Mouse (Mus musculus) hindbrain, embryonic 15.5 days (tissue): ENCODE results near the gene Trp53i11. TPM values are rescaled to one million over a fixed set of nuclear protein-coding genes. Genes with fewer than 3 reads are reported as not detected.
A peak's percentile ranks its signal among the peaks of the same experiment; 100 is the strongest.

Experiments used
- ATAC-seq: fragments of 200-750 bp; cut with Nextera tagmentation; 2 replicates; pipeline ENCODE4 v1.8.0; 2017; ENCODE audit warnings: low read depth, moderate number of reproducible peaks, moderate TSS enrichment; ENCODE audit not compliant: low FRiP score
- H3K27ac ChIP-seq: fragments of 300-500 bp; sonication (generic); replicated peaks from 2 replicates; pipeline ENCODE4 v1.5.1; 2015; ENCODE audit warnings: mild to moderate bottlenecking, inconsistent platforms
- H3K27me3 ChIP-seq: fragments of 300-500 bp; sonication (generic); 2 replicates; pipeline ENCODE4 v1.6.1; 2015; ENCODE audit warnings: control low read depth, inconsistent platforms
- H3K36me3 ChIP-seq: fragments of 300-500 bp; sonication (generic); 2 replicates; pipeline ENCODE4 v1.6.1; 2015; ENCODE audit warnings: control low read depth, inconsistent platforms
- H3K4me1 ChIP-seq: fragments of 300-500 bp; sonication (generic); replicated peaks from 2 replicates; pipeline ENCODE4 v1.6.1; 2015; ENCODE audit warnings: control low read depth, inconsistent platforms
- H3K4me2 ChIP-seq: fragments of 300-500 bp; sonication (generic); 2 replicates; pipeline ENCODE4 v1.6.1; 2015; ENCODE audit warnings: moderate library complexity, mild to moderate bottlenecking, inconsistent platforms
- H3K4me3 ChIP-seq: fragments of 300-500 bp; sonication (generic); 2 replicates; pipeline ENCODE4 v1.5.1; 2015; ENCODE audit warnings: mild to moderate bottlenecking, inconsistent platforms
- H3K9ac ChIP-seq: fragments of 300-500 bp; sonication (generic); 2 replicates; pipeline ENCODE4 v1.6.1; 2015; ENCODE audit warnings: inconsistent platforms
- H3K9me3 ChIP-seq: fragments of 300-500 bp; sonication (generic); 2 replicates; pipeline ENCODE4 v1.6.1; 2016; ENCODE audit warnings: control low read depth, inconsistent platforms
- WGBS: fragments of 180-500 bp; shearing (Covaris S2); methylation state at CpG from one replicate; pipeline ENCODE4 v1.1.7; 2015; 5-methylcytosine and 5-hydroxymethylcytosine counted together
- polyA plus RNA-seq: library from polyadenylated mRNA; unstranded; fragments of >200 nt; fragmentation: Nextera tagmentation; extraction: Ambion mirVana; gene quantifications from 2 replicates; pipeline ENCODE4 v1.2.1, GENCODE M21; 2015

The Trp53i11 gene
- polyA plus RNA-seq, 1 experiment from 2014 or later = 123 TPM

GRCm38 (mm10) chr2:93203682-93204081 lies 16.3 kb downstream of the Trp53i11 start:
- WGBS = 17% methylated on average over 10 of the region's 10 CpGs
- Histone ChIP-seq H3K27me3 (no peaks in the 10 kb centered on the region), H3K36me3 (0 out of 2 replicates have a peak, but pooled peaks cover 3% of the 10 kb centered on the region), H3K9me3 (no peaks in the 10 kb centered on the region), H3K4me1 (peaks cover 24% of the 10 kb centered on the region), H3K4me2 (no peak overlapping the region), H3K9ac (no peak overlapping the region), H3K27ac (no peak overlapping the region), H3K4me3 (no peak overlapping the region)
- ATAC-seq = peak; percentile 50; the same call in 1 of the 2 replicates

- Histone ChIP-seq H3K27ac (no peak overlapping the region), H3K36me3 (0 out of 2 replicates have a peak, but pooled peaks cover 4% of the 10 kb centered on the region), H3K4me3 (no peak overlapping the region), H3K27me3 (no peaks in the 10 kb centered on the region), H3K4me1 (peaks cover 18% of the 10 kb centered on the region), H3K9me3 (no peaks in the 10 kb centered on the region), H3K9ac (no peak overlapping the region), H3K4me2 (no peak overlapping the region)
- no peak for ATAC-seq
- 86% methylated on average over 6 of the region's 6 CpGs for WGBS
Measured at GRCm38 (mm10) chr2:93204571-93204970, 17.2 kb downstream of the Trp53i11 start.

- H3K36me3 ChIP-seq = 0 out of 2 replicates have a peak, but pooled peaks cover 3% of the 10 kb centered on the region
- H3K4me3 ChIP-seq = no peak overlapping the region
- no peak overlapping the region for H3K9ac ChIP-seq
- no peak overlapping the region for H3K4me2 ChIP-seq
- peaks cover 6% of the 10 kb centered on the region; the same call in 1 of the 2 replicates for H3K4me1 ChIP-seq
- H3K9me3 ChIP-seq = no peaks in the 10 kb centered on the region
- ATAC-seq = no peak
- no peak overlapping the region for H3K27ac ChIP-seq
- H3K27me3 ChIP-seq = no peaks in the 10 kb centered on the region
- 88% methylated on average over 1 of the region's 1 CpGs for WGBS
Measured at GRCm38 (mm10) chr2:93206126-93206525, 18.8 kb downstream of the Trp53i11 start.

GRCm38 (mm10) chr2:93212386-93212785 lies 25.0 kb downstream of the Trp53i11 start:
- peaks cover 12% of the 10 kb centered on the region for H3K4me1 ChIP-seq
- no peak overlapping the region for H3K9ac ChIP-seq
- no peak overlapping the region for H3K4me2 ChIP-seq
- no peak overlapping the region for H3K4me3 ChIP-seq
- ATAC-seq = no peak
- H3K9me3 ChIP-seq = no peaks in the 10 kb centered on the region
- H3K27me3 ChIP-seq = no peaks in the 10 kb centered on the region
- WGBS = 76% methylated on average over 2 of the region's 2 CpGs
- 0 out of 2 replicates have a peak, but pooled peaks cover 3% of the 10 kb centered on the region for H3K36me3 ChIP-seq
- no peak overlapping the region for H3K27ac ChIP-seq

DNA sequence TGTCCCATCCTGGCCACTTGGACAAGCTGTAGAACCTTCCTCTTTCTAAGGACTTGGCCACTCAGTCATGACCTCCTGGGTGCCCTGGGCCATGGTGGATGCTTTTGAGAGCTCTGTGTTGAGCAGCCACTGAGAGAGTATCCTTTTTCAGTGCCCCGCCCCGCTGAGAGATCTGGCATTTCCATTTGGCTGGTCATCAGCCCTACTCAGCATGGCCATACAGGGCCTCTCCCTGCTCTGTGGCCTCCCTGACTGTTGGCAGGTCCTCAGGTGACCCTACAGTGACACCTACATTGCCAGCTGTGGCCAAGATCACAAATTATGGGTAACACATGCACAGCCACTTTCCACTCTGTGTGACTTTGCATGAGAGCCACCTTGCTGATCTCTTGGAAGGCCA lies 25.5 kb downstream of the Trp53i11 start:
- Histone ChIP-seq H3K9me3 (no peaks in the 10 kb centered on the region), H3K36me3 (0 out of 2 replicates have a peak, but pooled peaks cover 3% of the 10 kb centered on the region)
- WGBS = 98% methylated on average over 2 of the region's 2 CpGs

DNA sequence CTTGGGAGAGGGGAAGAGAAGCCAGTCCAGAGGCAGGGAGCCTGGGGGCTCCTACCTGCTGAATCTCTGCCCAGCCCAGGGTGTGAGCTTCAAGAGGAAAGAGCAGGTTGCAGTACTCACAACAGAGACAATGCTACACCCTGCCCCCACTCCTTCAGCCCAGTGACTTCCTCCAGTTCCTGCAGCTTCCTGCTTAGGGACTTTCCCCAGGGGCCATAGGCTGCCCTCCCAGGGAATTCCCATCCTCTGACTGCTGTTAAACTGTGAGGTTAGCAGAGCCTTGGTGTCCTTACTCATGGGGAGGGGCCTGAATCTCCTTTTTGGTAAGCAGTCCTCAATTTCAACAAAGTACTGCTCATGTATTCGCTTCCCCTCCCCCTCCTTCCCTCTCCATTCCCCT lies 26.8 kb downstream of the Trp53i11 start:
- Histone ChIP-seq H3K9me3 (no peaks in the 10 kb centered on the region), H3K27ac (no peak overlapping the region), H3K4me2 (no peak overlapping the region), H3K27me3 (no peaks in the 10 kb centered on the region), H3K4me3 (no peak overlapping the region), H3K9ac (no peak overlapping the region), H3K36me3 (0 out of 2 replicates have a peak, but pooled peaks cover 3% of the 10 kb centered on the region), H3K4me1 (peaks cover 25% of the 10 kb centered on the region)
- ATAC-seq = no peak
- WGBS = 67% methylated on average over 1 of the region's 1 CpGs

More for the DNA sequence above, 25.5 kb downstream of the Trp53i11 start:
- Histone ChIP-seq H3K9ac (no peak overlapping the region), H3K27ac (no peak overlapping the region), H3K4me1 (peaks cover 16% of the 10 kb centered on the region), H3K27me3 (no peaks in the 10 kb centered on the region), H3K4me2 (no peak overlapping the region), H3K4me3 (no peak overlapping the region)
- ATAC-seq = no peak

DNA sequence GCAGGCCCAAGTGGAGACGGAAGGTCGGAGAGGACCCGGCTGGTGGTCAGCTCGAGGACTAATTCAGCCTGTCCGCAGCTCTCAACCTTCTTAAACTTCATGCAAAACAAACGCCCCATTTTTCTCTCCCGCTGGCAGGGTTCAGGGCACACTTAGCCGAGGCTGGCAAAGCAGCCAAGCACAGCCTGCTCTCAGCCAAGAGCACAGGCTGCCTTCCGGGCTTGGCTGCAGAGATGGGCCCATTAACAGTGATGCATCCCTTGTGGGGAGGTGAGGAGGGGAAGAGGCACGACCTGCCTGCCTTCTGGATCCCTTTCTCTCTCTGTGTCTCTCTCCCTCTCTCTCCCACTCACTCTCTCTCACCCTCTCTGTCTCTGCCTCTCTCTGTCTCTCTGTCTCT lies 28.4 kb downstream of the Trp53i11 start:
- Histone ChIP-seq H3K9ac (no peak overlapping the region), H3K27ac (no peak overlapping the region), H3K4me1 (peaks cover 30% of the 10 kb centered on the region), H3K4me2 (no peak overlapping the region), H3K4me3 (no peak overlapping the region), H3K36me3 (no peaks in the 10 kb centered on the region), H3K9me3 (no peaks in the 10 kb centered on the region), H3K27me3 (no peaks in the 10 kb centered on the region)
- ATAC-seq = no peak
- 73% methylated on average over 10 of the region's 10 CpGs for WGBS

GRCm38 (mm10) chr2:93217015-93217414 lies 29.7 kb downstream of the Trp53i11 start:
- H3K27ac ChIP-seq = peak overlapping the region; percentile 63; the same call in 1 of the 2 replicates
- H3K4me2 ChIP-seq = no peak overlapping the region
- ATAC-seq = peak; percentile 79
- H3K9me3 ChIP-seq = no peaks in the 10 kb centered on the region
- WGBS = 7% methylated on average over 7 of the region's 7 CpGs
- no peak overlapping the region for H3K4me3 ChIP-seq
- peaks cover 32% of the 10 kb centered on the region for H3K4me1 ChIP-seq
- no peaks in the 10 kb centered on the region for H3K27me3 ChIP-seq
- no peaks in the 10 kb centered on the region for H3K36me3 ChIP-seq
- H3K9ac ChIP-seq = no peak overlapping the region

GRCm38 (mm10) chr2:93218353-93218990 lies 31.1 kb downstream of the Trp53i11 start:
- WGBS = 70% methylated on average over 7 of the region's 7 CpGs
- H3K36me3 ChIP-seq = no peaks in the 10 kb centered on the region
- H3K4me3 ChIP-seq = no peak overlapping the region
- peaks cover 32% of the 10 kb centered on the region for H3K4me1 ChIP-seq
- H3K27ac ChIP-seq = no peak overlapping the region
- H3K9me3 ChIP-seq = no peaks in the 10 kb centered on the region
- H3K9ac ChIP-seq = no peak overlapping the region
- H3K27me3 ChIP-seq = no peaks in the 10 kb centered on the region
- H3K4me2 ChIP-seq = no peak overlapping the region
- no peak for ATAC-seq

DNA sequence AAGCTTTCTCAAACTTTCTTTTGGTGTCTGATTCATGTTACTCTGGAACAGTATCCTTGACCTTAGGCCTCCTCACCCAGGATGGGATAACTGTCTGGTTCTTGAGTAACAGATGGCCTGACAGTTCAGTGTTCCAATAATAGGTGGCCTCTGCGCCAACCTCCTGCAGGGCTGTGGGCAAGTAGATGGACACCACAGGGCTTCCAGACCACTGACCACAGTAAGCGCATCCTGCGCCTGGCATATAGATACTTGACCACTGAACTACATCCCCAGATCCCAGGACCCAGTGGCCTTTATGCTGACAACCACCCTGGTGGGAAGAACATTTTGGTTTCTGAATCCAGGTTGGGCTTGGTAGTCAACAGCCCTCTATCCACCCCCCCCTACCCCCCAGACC lies 32.2 kb downstream of the Trp53i11 start:
- 94% methylated on average over 3 of the region's 3 CpGs for WGBS
- Histone ChIP-seq H3K27me3 (no peaks in the 10 kb centered on the region), H3K36me3 (no peaks in the 10 kb centered on the region), H3K9me3 (no peaks in the 10 kb centered on the region), H3K27ac (no peak overlapping the region), H3K4me1 (peaks cover 32% of the 10 kb centered on the region), H3K4me3 (no peak overlapping the region), H3K9ac (no peak overlapping the region), H3K4me2 (no peak overlapping the region)
- ATAC-seq = no peak

DNA sequence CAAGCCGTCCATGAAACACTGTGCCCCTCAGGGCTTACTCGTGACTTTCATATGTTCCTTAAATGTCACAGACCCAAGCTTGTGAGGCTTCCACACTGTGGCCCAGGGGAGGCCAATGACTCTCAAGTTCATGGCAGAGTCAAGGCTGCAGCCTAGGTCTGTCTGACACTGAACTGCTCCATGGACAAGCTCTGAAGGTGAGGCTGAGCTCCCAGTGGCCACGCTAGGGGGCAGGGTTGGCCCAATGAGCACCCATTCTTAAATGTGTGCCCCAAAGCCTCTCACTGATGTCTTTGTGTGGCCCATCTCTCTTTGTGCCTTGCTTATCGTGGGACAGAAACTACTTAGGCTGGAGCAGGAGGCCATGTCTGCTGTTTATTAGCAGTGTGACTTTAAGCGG lies 33.1 kb downstream of the Trp53i11 start:
- WGBS = 62% methylated on average over 5 of the region's 5 CpGs
- H3K27me3 ChIP-seq = no peaks in the 10 kb centered on the region
- no peaks in the 10 kb centered on the region for H3K36me3 ChIP-seq
- H3K9me3 ChIP-seq = no peaks in the 10 kb centered on the region
- H3K9ac ChIP-seq = no peak overlapping the region
- H3K4me1 ChIP-seq = peaks cover 32% of the 10 kb centered on the region
- H3K4me3 ChIP-seq = no peak overlapping the region
- no peak for ATAC-seq
- no peak overlapping the region for H3K4me2 ChIP-seq
- H3K27ac ChIP-seq = no peak overlapping the region

DNA sequence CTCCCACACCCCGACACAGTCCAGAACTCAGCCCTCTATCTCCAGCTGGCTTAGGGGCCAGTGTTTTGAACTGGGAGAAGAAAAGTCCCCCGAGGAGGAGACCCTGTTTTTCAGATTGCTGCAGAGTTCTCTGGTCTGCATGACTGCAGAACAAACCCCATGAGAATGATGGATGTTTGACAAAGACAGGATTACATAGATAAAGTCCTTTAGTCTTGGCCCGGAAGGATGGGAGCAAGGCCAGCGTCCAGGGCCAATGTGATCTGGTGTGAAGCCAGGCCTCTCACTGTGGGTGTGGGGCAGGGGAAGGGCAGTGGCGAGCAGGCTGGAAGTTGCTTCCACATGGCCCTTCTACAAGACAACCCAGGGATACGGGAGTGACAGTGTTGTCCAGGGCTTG lies 36.1 kb downstream of the Trp53i11 start:
- H3K36me3 ChIP-seq = no peaks in the 10 kb centered on the region
- H3K9ac ChIP-seq = no peak overlapping the region
- peaks cover 33% of the 10 kb centered on the region for H3K4me1 ChIP-seq
- no peak overlapping the region for H3K27ac ChIP-seq
- no peak overlapping the region for H3K4me2 ChIP-seq
- WGBS = 52% methylated on average over 6 of the region's 6 CpGs
- H3K9me3 ChIP-seq = no peaks in the 10 kb centered on the region
- H3K4me3 ChIP-seq = no peak overlapping the region
- H3K27me3 ChIP-seq = no peaks in the 10 kb centered on the region
- ATAC-seq = no peak
